Mouse (Mus musculus) urinary bladder, adult 2 months (tissue): ENCODE measurements at regions not wholly inside any gene's neighbourhood (a gene's known extent, or its start where the extent isn't known, plus 50 kb on each side); places are given as distances from the start of the nearest gene placed in this dataset.

Experiments used
- DNase-seq: peaks from one replicate; pipeline ENCODE4 v3.0.0; 2022; ENCODE audit warnings: low spot score

DNA sequence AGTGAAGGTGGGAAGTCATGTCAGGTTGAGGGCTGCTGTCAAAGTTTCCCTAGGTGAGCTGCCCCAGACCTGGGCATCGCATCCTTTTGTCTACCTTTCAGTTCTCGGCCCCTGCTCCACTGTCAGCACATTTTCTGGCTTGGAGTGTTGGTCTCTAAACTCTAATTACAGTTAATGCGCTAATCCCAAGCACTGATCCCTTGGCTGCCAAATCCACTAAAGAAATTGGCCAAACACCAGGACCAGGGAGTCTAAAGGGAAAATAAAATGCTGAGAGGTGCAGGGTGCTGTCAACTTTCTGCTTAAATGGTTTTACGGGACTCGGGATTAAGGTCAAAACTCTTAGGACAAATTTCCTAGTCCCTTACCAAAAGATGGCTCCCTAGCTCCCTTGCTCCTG lies 450.3 kb upstream of the Adamts9 start:
- no peak for DNase-seq

DNA sequence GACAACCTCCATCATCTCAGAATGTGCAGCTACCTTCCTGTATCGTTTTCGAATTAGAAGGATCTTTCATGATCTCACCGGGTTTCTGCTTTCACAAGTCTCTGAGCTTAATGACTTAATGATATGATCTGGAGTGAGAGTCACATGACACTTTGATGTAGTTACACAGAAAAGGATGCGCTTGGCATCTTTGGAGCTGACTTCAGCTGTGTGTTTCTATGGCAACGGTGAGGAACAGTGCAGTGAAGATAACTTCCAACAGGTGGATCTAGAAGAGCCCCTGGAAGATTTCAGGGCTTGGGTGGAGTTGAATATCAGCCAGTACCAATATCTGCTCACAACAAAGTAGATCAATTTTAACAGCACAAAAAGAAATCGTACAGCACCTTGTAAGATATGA lies 449.1 kb upstream of the Adamts9 start:
- no peak for DNase-seq

DNA sequence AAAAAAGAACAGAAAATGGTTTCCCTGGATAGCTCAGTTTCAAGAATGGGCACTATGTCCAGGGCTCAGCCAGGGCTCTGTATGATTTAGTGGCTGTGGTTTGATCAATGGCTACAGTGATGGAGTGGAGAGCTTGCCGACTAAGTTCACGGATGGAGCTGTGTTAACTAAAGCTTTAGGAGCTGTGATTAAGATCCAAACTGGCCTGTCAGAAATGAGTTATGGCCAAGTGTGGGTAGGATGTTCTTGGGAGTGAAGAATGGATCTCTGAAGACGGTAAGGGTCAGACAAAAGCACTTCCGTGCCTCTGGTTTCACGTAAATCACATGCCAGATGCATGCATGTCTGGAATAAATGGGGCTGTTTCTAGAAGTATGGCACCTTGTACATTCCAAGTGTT lies 447.9 kb upstream of the Adamts9 start:
- DNase-seq = no peak

DNA sequence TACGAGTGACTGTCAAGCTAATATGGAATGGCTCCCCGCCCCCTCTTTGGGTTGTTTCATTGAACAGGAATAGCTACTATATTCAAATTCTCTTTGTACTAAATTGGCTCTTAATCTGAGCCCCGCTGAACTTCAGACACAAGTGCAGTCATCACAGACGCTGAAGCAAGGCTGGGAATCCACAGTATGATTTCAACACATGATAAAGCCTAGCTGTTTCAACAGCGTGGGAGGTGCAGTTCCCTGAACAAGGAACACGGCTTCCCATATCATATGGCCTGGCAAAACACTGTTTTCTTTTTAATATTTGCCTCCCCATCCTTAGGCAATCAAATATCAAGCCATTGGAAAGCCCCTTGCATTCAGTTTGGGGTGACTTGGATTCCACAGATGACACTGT lies 428.0 kb upstream of the Adamts9 start:
- DNase-seq = no peak

DNA sequence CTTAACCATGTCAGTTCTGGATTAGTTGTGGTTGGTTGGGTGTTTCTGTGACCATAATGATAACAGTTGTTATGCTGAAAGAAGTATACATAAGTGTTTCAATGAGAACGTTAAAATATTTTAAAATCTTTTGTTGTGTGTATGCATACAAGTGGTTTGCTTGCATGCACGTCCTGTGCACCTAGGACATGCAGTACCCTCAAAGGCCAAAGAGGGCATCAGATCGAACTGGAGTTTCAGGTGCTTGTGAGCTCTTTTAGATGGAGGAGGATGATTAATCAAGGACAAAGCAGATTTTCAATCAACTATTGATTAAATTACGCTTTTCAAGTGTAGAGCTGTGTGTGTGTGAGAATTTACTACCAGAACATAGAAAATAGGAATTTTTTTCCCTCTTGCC lies 420.6 kb upstream of the Adamts9 start:
- no peak for DNase-seq

DNA sequence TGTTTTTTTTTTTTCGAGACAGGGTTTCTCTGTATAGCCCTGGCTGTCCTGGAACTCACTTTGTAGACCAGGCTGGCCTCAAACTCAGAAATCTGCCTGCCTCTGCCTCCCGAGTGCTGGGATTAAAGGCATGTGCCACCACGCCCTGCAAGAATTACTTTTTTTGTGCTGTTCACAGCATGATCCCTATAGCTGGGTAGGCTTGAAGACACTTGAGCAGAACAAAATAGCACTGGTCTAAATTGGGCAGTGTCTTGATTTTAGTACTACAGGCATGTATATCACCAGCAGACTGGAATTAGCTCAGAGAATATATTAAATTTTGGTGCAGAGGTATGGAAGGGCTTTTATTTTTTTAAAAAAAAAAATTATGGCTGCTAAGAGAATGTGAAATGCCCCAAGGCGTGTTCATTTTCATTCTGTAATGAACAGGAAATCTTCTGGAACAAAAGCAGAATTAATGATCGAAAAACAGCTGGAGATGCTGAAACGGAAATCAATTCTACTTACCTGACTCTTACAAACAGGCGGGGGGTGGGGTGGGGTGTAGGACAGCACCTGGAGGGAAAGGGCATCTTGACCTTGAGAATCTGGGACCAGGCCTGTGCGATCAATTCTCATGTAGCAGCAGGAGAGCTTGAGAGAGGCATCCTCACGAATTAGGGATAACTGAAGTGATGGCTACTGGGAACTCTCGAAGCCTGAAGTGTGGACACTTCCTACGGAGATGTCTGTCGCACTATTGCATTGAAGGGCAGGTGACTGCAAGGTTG lies 410.2 kb upstream of the Adamts9 start:
- DNase-seq = no peak

DNA sequence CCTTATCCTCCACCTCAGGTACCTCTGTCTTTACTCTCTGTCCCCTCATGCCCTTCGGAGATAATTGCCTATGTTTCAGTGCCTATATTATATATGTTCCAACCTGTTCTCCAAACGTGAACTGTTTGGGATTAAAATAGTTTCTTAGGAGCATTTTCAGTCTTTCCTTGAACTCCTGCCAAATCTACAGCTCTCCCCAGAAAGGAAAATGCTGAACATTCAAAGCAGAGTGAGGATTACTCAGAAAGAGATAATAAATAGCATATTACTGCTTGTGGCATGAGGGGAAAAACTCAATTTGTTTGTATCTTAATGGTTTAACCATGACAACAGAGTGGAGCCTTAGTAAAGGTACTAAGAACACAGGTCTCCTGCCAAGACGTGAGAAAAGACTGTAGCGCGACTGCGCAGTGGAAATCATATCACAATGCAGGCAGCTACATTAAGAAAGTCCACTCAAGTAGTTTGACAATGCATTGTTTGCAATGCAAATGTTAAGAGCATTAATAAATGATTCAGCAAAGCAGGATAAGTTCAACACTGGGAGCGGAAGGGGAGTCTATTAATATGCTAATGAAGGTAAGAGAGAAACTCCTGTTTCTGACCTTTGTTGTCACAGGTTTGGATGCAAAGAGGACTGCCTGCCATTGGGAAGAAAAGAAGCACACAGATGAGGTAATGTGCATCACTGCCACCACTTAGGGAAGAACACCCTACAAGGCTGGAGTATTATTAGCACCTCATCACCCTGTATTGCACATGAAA lies 406.8 kb upstream of the Adamts9 start:
- no peak for DNase-seq

DNA sequence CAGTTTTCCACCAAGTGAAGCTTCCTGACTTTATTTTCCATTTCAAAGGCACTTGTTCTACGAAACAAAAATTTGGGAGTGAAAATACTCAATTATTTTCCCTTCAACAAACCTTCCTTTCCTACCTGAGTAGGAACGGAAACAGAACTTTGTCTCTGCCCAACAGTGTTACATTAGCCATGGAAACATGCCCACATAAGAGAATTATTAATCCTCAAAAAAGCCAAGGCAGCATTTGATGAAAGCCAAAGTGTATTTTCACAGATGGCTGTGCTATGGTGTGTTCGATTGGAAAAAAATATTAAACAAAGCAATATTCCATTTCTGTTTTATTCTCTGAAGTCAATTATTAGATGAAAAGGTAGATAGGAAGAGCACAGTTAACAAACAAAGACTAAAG lies 404.8 kb upstream of the Adamts9 start:
- no peak for DNase-seq

DNA sequence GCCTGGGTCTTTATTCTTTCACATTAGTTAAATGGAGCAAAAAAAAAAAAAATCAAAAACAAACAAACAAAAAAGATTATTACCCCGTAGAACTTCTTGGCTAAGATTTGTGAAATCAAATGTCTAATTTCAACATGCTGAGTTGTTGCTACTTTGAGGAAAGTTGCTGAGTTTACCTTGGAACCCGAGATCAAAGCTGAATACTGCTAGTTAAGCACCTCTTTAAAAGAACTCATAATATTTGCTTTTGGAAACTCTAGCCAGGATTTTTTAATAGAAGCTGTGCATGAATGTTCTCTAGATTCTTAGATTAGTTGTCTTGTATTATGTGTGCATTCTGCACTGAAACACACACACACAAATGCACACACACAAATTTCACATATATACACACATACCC lies 385.4 kb upstream of the Adamts9 start:
- no peak for DNase-seq

DNA sequence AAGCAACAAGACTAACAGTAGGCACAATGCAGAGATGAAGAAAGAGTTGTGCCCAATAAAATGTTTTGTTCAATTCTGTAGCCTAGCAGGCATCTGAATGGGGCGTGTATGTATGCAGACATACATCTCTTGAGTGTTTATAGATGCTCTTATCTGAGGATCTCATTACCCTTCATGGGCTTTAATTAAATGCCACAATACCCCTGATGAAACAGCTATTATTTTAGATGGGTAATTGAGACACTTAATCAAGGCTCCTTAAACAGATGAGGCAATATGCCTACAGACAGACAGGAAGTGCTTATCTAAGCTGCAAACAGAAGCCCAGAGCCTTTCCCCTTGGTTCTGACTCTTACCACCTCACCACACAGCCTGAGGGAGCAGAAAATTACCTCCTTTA lies 384.6 kb upstream of the Adamts9 start:
- DNase-seq = no peak

DNA sequence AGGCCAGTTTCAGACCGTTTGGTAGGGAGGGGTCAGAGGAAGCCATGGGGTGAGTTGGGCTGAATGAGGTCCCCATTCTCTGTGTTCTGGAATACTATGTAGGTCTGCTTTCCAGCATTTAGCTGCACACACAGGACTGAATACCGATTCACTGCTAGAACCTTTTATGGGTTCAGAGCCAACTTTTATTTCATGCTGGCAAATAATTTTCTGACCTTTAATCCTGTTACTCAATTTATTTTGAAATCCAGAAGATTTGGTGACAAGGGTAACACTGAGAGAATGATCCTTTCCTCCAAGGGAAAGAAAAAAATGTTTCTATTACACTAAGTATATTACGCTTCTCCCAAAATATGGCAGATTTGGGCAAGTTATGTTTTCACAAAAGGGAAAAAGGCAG lies 380.6 kb upstream of the Adamts9 start:
- no peak for DNase-seq

DNA sequence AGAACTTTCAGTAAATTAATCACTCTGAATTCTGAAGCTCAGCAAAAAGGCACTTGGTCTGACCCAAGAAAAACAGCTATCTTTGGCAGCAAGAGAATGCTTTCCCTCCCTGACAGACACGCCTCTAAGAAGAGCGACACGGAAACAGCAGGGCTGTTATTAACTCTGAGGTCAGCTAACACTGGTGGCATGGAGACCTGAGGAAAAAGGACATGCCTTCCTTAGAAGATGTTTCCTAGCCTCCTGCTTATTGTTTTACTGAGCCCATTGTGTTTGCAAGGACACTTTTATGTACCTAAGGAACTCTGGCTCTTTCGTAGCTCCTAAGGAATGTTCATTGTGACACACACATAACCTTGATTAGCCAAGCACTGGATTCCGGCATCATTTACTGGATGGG lies 371.3 kb upstream of the Adamts9 start:
- DNase-seq = no peak

DNA sequence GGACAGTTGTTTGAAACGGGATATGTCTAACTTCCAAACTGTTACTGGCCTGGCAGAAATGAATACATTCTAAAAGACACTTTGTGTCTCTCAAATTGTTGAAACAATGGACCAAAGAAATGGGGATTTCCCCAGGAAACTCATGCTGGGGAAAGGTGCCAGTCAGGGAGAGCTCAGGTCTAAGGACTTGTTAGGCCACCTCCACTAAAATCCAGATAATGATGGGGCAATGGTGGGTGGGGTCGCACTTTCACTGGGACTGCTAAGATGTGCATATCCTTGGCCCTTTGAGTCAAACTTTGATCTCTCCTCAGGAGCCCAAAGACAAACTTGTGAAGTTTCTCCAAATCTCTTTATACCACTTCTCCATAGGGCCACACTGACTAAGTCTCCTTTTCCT lies 361.9 kb upstream of the Adamts9 start:
- no peak for DNase-seq

DNA sequence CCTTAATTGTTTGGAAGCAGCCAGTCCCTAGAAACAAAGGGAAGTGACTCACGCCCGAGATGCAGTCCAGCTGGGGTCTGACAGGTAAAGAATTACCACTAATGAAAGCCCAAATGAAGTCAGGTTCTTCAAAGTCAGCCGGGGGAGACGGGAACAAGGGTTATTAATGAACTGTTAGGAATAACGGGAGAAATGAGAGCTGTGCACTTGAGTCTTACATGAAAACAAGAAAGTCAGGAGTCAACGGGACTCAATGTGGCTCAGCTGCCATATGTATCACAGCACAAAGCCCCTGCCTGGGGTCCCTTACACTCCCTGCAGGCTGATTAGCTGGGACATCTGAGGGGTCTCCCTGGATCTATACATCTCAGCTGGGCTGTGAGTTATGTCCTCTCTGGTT lies 354.7 kb upstream of the Adamts9 start:
- DNase-seq = no peak

DNA sequence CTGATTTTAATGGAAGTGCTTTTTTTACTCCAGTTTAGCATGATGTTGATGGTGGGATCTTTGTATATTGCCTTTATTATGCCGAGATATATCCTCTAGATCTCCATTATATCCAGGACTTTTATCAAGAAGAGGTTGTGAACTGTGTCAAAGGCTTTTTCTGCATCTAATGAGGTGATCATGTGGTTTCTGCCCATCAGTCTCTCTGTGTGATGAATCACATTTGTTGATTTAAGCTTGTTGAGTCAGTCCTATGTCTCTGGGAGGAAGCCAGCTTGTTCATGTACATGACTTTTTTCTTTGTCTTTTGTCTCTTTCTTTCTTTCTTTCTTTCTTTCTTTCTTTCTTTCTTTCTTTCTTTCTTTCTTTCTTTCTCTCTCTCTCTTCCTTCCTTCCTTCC lies 348.4 kb upstream of the Adamts9 start:
- no peak for DNase-seq

DNA sequence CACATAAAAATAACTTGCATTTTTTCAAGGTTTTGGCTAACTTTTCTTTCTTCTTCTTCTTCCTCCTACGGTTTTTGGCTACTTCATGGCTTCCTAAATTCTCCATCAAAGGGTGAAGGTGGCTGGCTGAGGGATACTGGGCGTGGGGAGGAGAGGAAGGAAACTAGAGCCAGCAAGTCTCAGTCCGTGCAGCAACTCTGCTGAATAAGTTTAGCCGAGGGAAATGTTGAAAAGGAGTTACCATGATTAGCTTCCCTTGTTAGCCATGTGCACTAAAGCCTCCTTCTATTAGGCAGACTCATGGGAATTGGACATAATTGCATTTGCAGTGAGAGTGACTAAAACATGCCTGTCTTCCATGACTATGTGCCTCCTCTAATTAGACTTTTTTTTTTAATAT lies 345.1 kb upstream of the Adamts9 start:
- no peak for DNase-seq

DNA sequence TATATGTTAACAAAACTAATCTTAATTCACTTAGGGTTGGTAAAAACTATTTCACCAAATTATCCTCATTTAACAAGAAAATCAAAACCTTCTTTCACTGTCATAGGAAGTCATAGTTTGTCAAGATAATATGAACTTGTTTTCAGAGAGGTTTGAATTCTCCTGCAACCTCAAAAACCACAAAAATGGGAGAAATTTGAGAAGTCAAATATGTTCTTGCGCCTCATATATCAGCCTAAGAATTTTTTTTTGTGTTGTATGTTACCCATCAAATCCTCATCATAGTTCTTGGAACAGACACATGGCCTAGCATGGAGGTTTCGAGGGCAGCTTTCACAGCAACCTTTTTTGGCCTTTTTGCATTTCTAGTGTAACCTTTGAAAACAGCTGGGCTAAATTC lies 342.5 kb upstream of the Adamts9 start:
- no peak for DNase-seq

DNA sequence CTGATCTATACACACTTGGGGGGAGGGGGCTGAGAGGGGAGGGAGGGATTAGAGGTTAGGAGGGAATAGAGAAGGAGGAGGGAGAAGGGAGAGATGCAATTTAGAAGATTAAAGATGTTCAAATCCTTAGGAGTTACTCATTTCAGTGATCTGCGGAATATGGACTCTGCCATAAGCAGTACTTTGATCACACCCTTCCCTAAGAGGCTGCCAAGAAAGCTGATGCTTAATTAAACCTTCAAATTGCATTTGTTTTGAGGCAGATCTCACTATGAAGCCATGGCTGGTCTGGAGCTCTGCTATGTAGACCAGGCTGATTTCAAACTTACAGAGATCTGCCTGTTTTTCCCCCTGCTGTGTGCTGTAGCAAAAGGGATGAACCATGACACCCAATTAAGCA lies 338.2 kb upstream of the Adamts9 start:
- DNase-seq = no peak

DNA sequence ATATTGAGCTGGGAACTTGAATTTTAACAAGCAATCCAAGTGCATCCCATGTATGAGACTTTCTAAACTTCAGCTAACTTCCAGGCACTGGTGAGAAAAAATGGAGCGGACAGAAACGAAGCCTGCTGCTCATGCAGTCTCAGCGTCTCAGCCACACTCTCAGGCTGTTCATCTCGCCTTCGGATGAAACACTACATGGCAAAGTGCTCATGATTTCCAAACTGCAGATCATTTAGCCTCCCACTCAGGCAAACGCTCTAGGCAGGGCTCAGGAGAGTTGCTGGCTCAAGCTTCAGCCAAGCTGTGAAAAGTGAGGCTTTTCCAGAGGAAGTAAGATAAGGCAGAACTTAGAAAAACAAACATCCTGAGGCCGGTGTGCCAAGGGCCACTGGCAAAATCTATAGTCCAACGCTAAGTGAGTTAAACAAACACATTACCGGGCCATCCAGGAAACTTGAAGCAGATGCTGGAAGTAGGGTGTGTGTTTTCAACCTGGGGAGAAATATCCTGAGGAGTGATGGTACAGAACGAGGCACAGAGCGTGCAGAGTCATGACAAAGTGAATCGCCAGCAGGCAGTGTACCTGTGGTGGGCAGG lies 330.7 kb upstream of the Adamts9 start:
- no peak for DNase-seq

DNA sequence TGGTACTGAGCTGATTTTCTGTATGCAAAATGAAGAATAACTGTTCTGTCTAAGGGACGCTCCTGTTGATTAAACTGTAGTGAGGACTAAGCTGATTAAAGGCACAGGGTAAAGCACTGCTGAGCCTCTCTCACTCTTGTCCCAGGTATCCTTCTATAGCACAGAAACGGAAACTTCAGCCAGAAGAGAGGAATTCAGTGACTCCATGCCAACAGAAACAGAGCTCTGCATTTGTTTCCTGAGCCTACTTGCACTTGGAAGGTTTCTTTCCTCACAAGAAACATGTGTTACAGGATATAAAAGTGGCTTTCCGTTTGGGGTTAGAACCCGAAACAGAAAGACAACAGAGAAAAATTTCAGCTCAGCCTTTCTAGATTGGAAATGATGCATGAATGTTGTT lies 328.9 kb upstream of the Adamts9 start:
- DNase-seq = no peak

DNA sequence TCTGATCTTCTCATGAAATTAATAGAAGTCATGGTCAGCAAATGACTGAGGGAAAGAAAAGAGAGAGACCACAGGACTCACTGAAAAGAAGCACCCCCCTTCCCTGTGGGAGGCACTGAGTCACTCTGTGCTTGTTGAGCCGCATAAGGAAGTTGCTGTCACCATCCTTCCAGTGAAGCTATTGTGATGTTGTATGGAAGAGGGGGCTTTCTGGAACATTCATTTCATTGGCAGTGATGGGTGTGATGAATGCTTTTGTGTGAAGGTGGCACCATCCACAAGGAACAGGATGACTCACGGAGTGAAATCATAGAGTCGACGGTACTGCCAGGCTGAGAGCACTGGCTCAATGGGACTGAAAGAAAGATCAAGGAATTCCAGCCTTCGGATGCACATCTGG lies 323.5 kb upstream of the Adamts9 start:
- no peak for DNase-seq

DNA sequence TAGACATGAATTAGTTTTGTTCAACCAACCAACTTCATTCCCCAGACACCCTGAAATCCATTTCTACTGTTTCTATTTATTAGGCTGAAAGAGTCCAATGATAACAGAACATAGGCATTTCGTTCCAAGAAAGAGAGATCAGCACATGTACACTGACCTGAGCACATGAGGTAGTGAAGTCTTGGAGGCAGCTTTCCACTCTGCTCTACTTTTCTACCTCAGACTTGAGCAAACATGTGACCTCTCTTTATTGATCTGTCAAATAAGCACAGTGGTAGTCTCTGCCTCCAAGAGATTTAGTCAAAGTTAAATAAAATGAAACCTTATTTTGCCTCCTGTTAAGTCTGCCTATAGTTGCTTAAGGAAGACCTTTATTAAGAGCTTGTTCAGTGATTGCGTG lies 321.9 kb upstream of the Adamts9 start:
- DNase-seq = no peak

DNA sequence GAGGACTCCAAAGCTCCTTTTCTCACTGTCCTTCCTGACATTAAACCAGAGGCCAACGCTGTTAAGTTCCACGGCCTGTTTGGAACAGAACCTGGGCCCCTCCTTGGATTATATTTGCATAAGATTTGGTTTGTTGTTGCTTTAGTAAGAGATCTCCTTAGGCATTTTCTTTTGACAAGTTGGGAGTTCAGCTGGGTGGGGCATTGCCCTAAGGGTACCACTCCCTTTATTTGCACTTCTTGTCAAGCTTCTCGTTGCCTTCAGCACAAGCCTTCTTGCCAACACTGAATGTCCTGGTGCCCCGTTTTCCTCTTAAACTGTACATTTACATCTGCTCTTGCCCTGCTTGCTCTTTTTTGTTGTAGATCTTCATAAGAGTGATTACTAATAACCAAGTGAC lies 317.5 kb upstream of the Adamts9 start:
- DNase-seq = no peak
